20 mouse cellular contexts compared by ENCODE assay signal in the genomic region with DNA sequence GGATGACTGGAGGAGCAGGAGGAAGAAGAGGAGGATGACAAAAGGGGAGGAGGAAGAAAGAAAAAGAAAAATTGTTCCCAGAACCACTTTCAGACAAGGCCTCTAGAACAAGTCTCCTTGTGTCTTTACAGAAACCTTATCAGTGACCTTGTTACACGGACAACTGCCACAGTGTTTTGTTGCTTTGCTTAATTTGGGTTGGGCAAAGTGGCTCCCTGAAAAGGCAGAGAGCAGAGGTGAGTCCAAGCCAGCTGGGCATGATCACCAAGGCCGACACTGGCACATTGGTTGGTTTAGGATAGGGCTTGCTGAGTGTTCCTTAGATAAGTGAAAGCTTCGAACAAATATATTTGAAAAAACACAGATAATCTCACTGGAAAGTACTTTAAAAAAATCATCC.
DNase-seq lines count a peak whose midpoint lies in the region; ATAC-seq lines count a peak whose summit lies in the region.
"Had no signal": no experiment of that assay in that cellular context is flagged by ENCODE, and none has a peak within 500 bp of the region (broad histone marks: within the 10 kb centered on the region; RNA-seq: fewer than 3 reads in every experiment).

No protein-coding gene starts in this region.

- H3K4me2 ChIP-seq in lung, embryonic 15.5 days: no peak overlapping the region
- H3K4me2 ChIP-seq in heart, embryonic 16.5 days (ENCODE audit: low read depth, low read length): no peak overlapping the region
- H3K4me2 ChIP-seq in stomach, embryonic 16.5 days (ENCODE audit: low read depth, low read length): no peak overlapping the region
- H3K4me2 ChIP-seq: embryonic facial prominence, embryonic 13.5 days had no signal

- H3K9me3 ChIP-seq in heart, embryonic 10.5 days: no peaks in the 10 kb centered on the region
- no peaks in the 10 kb centered on the region for H3K9me3 ChIP-seq in lung, embryonic 15.5 days
- H3K9me3 ChIP-seq in heart, embryonic 16.5 days (replicated peaks; ENCODE audit: control insufficient read depth, low read length): no peaks in the 10 kb centered on the region
- no peaks in the 10 kb centered on the region for H3K9me3 ChIP-seq in stomach, embryonic 16.5 days (replicated peaks; ENCODE audit: control insufficient read depth, low read length)
- H3K9me3 ChIP-seq: embryonic facial prominence, embryonic 13.5 days had no signal

- peak overlapping the region; percentile 23; the same call in 1 of the 2 replicates for H3K27ac ChIP-seq in heart, embryonic 10.5 days
- H3K27ac ChIP-seq in lung, embryonic 15.5 days: peak overlapping the region; percentile 42
- peak overlapping the region; percentile 9 for H3K27ac ChIP-seq in heart, embryonic 16.5 days (ENCODE audit: low read length)
- H3K27ac ChIP-seq in stomach, embryonic 16.5 days (ENCODE audit: low read length): peak overlapping the region; percentile 50
- H3K27ac ChIP-seq: embryonic facial prominence, embryonic 13.5 days; left cerebral cortex, adult 2 months had no signal

- intact Hi-C loops in heart, postnatal 10 days (cut with DNase I): no loop called here

- no peaks in the 10 kb centered on the region for H3K36me3 ChIP-seq in heart, embryonic 10.5 days
- H3K36me3 ChIP-seq in lung, embryonic 15.5 days: no peaks in the 10 kb centered on the region
- no peaks in the 10 kb centered on the region for H3K36me3 ChIP-seq in heart, embryonic 16.5 days (ENCODE audit: control insufficient read depth, insufficient read depth)
- H3K36me3 ChIP-seq in stomach, embryonic 16.5 days (ENCODE audit: control insufficient read depth, insufficient read depth, low read length): no peaks in the 10 kb centered on the region
- H3K36me3 ChIP-seq: embryonic facial prominence, embryonic 13.5 days had no signal

- H3K4me1 ChIP-seq in heart, embryonic 10.5 days: peaks cover 27% of the 10 kb centered on the region
- peaks cover 25% of the 10 kb centered on the region for H3K4me1 ChIP-seq in lung, embryonic 15.5 days
- H3K4me1 ChIP-seq in heart, embryonic 16.5 days (ENCODE audit: control insufficient read depth, insufficient read depth, low read length): peaks cover 20% of the 10 kb centered on the region
- H3K4me1 ChIP-seq in stomach, embryonic 16.5 days (ENCODE audit: control insufficient read depth, insufficient read depth, low read length): peaks cover 12% of the 10 kb centered on the region

- no peak overlapping the region for H3K9ac ChIP-seq in lung, embryonic 15.5 days
- H3K9ac ChIP-seq in heart, embryonic 16.5 days (ENCODE audit: low read length): no peak overlapping the region
- no peak overlapping the region for H3K9ac ChIP-seq in stomach, embryonic 16.5 days (ENCODE audit: low read length)
- H3K9ac ChIP-seq: embryonic facial prominence, embryonic 13.5 days had no signal

- 57% methylated on average over 3 of the region's 3 CpGs for WGBS in heart, embryonic 10.5 days
- 47% methylated on average over 3 of the region's 3 CpGs for WGBS in lung, embryonic 15.5 days
- 40% methylated on average over 3 of the region's 3 CpGs for WGBS in heart, embryonic 16.5 days
- 43% methylated on average over 3 of the region's 3 CpGs for WGBS in stomach, embryonic 16.5 days

- no peak for DNase-seq in heart, embryonic 10.5 days (ENCODE audit: low spot score)
- DNase-seq in heart, postnatal 10 days: no peak
- no peak for DNase-seq in lung, postnatal 4 days
- no peak for DNase-seq in ovary, postnatal 14 days (ENCODE audit: low spot score)
- DNase-seq: adrenal gland, postnatal 25 days; cerebellum, adult 11 months; cerebellum, postnatal 14 days; gastrocnemius, postnatal 36 days; left cerebral cortex, postnatal 4 days; liver; midbrain, embryonic 14.5 days; right cerebral cortex, postnatal 14 days; thymus, postnatal 4 days had no signal

- no peaks in the 10 kb centered on the region for H3K27me3 ChIP-seq in heart, embryonic 10.5 days (ENCODE audit: insufficient read depth, poor library complexity, severe bottlenecking)
- H3K27me3 ChIP-seq in lung, embryonic 15.5 days: no peaks in the 10 kb centered on the region
- H3K27me3 ChIP-seq in heart, embryonic 16.5 days (ENCODE audit: control insufficient read depth, insufficient read depth, low read length): no peaks in the 10 kb centered on the region
- no peaks in the 10 kb centered on the region for H3K27me3 ChIP-seq in stomach, embryonic 16.5 days (ENCODE audit: control insufficient read depth, insufficient read depth, low read length)
- H3K27me3 ChIP-seq: embryonic facial prominence, embryonic 13.5 days had no signal

- ATAC-seq in lung, embryonic 15.5 days (ENCODE audit: borderline replicate concordance, extremely low read depth, low FRiP score, low TSS enrichment): no peak
- ATAC-seq in heart, embryonic 16.5 days (replicated peaks; ENCODE audit: extremely low read depth, insufficient read depth, low FRiP score): no peak
- ATAC-seq in stomach, embryonic 16.5 days (ENCODE audit: insufficient read depth, low FRiP score): no peak
- ATAC-seq: forebrain, embryonic 14.5 days had no signal

- H3K4me3 ChIP-seq in heart, embryonic 10.5 days: no peak overlapping the region
- H3K4me3 ChIP-seq in lung, embryonic 15.5 days: no peak overlapping the region
- H3K4me3 ChIP-seq in heart, embryonic 16.5 days (ENCODE audit: low read length): no peak overlapping the region
- H3K4me3 ChIP-seq in stomach, embryonic 16.5 days (replicated peaks; ENCODE audit: low read length): no peak overlapping the region
- H3K4me3 ChIP-seq: embryonic facial prominence, embryonic 13.5 days; left cerebral cortex, adult 2 months; myocyte had no signal
